ENCODE assay signal across 32 mouse cellular contexts in genomic region chr1:37954786-37955185, GRCm38 (mm10). TPM values are rescaled to one million over a fixed set of nuclear protein-coding genes. Genes with fewer than 3 reads are reported as not detected.
DNase-seq lines count a peak whose midpoint lies in the region; ATAC-seq lines count a peak whose summit lies in the region.
"Had no signal": no experiment of that assay in that cellular context is flagged by ENCODE, and none has a peak within 500 bp of the region (broad histone marks: within the 10 kb centered on the region; RNA-seq: fewer than 3 reads in every experiment).

No protein-coding gene starts in this region.

- ATAC-seq in CD4-positive, CD25-positive, alpha-beta regulatory T cell, adult 4 months: no peak
- ATAC-seq: activated CD4-positive, CD25-positive, alpha-beta regulatory T cell, adult 4 months; forebrain, embryonic 13.5 days; forebrain, embryonic 16.5 days; hindbrain, postnatal 0 days; inflammation-experienced regulatory T-cells, adult 6 months; intestine, postnatal 0 days had no signal

- DNase-seq in adrenal gland, postnatal 14 days: peak; percentile 16
- no peak for DNase-seq in adrenal gland, adult 18-20 months (ENCODE audit: low spot score in 2 of 2)
- DNase-seq in 3T3-L1 (ENCODE audit: low read depth, low spot score): peak; percentile 29
- peak; percentile 57 for DNase-seq in Muller cell, postnatal 12 days (ENCODE audit: inconsistent ontology term)
- no peak for DNase-seq in gastrocnemius, adult 18-20 months (ENCODE audit: low spot score)
- DNase-seq: cerebellum, adult 18-20 months; cerebellum, adult 9-10 months; cerebellum, postnatal 14 days; gastrocnemius, adult 2 months; gastrocnemius, postnatal 14 days; heart, adult 18-20 months; heart, postnatal 10 days; heart, postnatal 4 days; kidney, adult 2 months had no signal

RNA-seq across cellular contexts. Expression of gene Lyg1, which starts 2.8 kb away (rescaled TPM):
- total RNA-seq in adrenal gland, postnatal 14 days (2021): not detected in 2 replicates
- total RNA-seq in adrenal gland, adult 18-20 months (2021): not detected
- not detected for polyA plus RNA-seq in CD4-positive, CD25-positive, alpha-beta regulatory T cell, adult 4 months (2017; shearing (Covaris generic))
- not detected for total RNA-seq in gastrocnemius, adult 18-20 months (2021)
- total RNA-seq: adrenal gland, postnatal 36 days; G1E; gastrocnemius, adult 2 months; gastrocnemius, postnatal 14 days; gastrocnemius, postnatal 4 days; heart, adult 18-20 months; heart, postnatal 10 days; heart, postnatal 4 days; hindbrain, postnatal 0 days had no signal
- polyA plus RNA-seq: activated CD4-positive, CD25-positive, alpha-beta regulatory T cell, adult 4 months; C2C12; embryonic facial prominence, embryonic 11.5 days; embryonic facial prominence, embryonic 14.5 days; forebrain, embryonic 10.5 days; forebrain, embryonic 13.5 days; forebrain, embryonic 16.5 days; G1E; heart, embryonic 12.5 days; heart, embryonic 15.5 days; hindbrain, embryonic 11.5 days; hindbrain, embryonic 14.5 days; hindbrain, postnatal 0 days; inflammation-experienced regulatory T-cells, adult 6 months; intestine, postnatal 0 days; kidney, adult 2 months had no signal

RNA-seq across cellular contexts. Expression of gene Lyg2, which starts 38.5 kb away (rescaled TPM):
- not detected in 2 replicates for total RNA-seq in adrenal gland, postnatal 14 days (2021)
- not detected for total RNA-seq in adrenal gland, adult 18-20 months (2021)
- not detected for polyA plus RNA-seq in CD4-positive, CD25-positive, alpha-beta regulatory T cell, adult 4 months (2017; shearing (Covaris generic))
- not detected for total RNA-seq in gastrocnemius, adult 18-20 months (2021)
- total RNA-seq: adrenal gland, postnatal 36 days; gastrocnemius, adult 2 months; gastrocnemius, postnatal 14 days; gastrocnemius, postnatal 4 days; heart, adult 18-20 months; heart, postnatal 10 days; heart, postnatal 4 days; hindbrain, postnatal 0 days had no signal
- polyA plus RNA-seq: activated CD4-positive, CD25-positive, alpha-beta regulatory T cell, adult 4 months; C2C12; embryonic facial prominence, embryonic 11.5 days; forebrain, embryonic 10.5 days; forebrain, embryonic 13.5 days; forebrain, embryonic 16.5 days; G1E; heart, embryonic 12.5 days; heart, embryonic 15.5 days; hindbrain, embryonic 11.5 days; hindbrain, embryonic 14.5 days; hindbrain, postnatal 0 days; inflammation-experienced regulatory T-cells, adult 6 months; intestine, postnatal 0 days; kidney, adult 2 months had no signal

RNA-seq across cellular contexts. Expression of gene Txndc9, which starts 42.9 kb away (rescaled TPM):
- total RNA-seq in adrenal gland, postnatal 14 days (2021): 68.2 and 69.0 TPM in 2 replicates
- 10 to 100 TPM; 71.7 to 77.9 TPM for total RNA-seq in adrenal gland, adult 18-20 months (2021)
- 100 to 1,000 TPM; 143 to 173 TPM for polyA plus RNA-seq in CD4-positive, CD25-positive, alpha-beta regulatory T cell, adult 4 months (2017; shearing (Covaris generic))
- 10 to 100 TPM; 28.9 to 35.5 TPM for total RNA-seq in gastrocnemius, adult 18-20 months (2021)

RNA-seq across cellular contexts. Expression of gene Eif5b, which starts 43.0 kb away (rescaled TPM):
- 45.0 and 48.2 TPM in 2 replicates for total RNA-seq in adrenal gland, postnatal 14 days (2021)
- total RNA-seq in adrenal gland, adult 18-20 months (2021): 10 to 100 TPM; 47.2 to 47.8 TPM
- 10 to 100 TPM; 30.5 to 32.9 TPM for polyA plus RNA-seq in CD4-positive, CD25-positive, alpha-beta regulatory T cell, adult 4 months (2017; shearing (Covaris generic))
- 10 to 100 TPM; 46.7 to 58.9 TPM for total RNA-seq in gastrocnemius, adult 18-20 months (2021)

Comparison
In these comparisons a context has a peak if more than half of its experiments do, and no peak if none do; other contexts are left out.
1. DNase-seq: peak in adrenal gland, postnatal 14 days (single experiment), 3T3-L1 (single experiment) and Muller cell, postnatal 12 days (single experiment); none in adrenal gland, adult 18-20 months (0 of 2) and gastrocnemius, adult 18-20 months (single experiment).